Mouse (Mus musculus): ENCODE measurements at regions not wholly inside any gene's neighbourhood (a gene's known extent, or its start where the extent isn't known, plus 50 kb on each side); places are given as distances from the start of the nearest gene placed in this dataset.
A peak's percentile ranks its signal among the peaks of the same experiment; 100 is the strongest.
"Not testable (repeated sequence)": the region's sequence is repeated elsewhere in the genome, so short reads cannot be mapped to it uniquely, and the experiment has no call there.

GRCm38 (mm10) chrX:15322207-15322839 lies 1111.4 kb downstream of the H2al1n start:
- DNase-seq (ENCODE audit: low spot score) = peak; percentile 1

- no peak for DNase-seq (ENCODE audit: low spot score)
These were observed 1112.0 kb downstream of the H2al1n start for GRCm38 (mm10) chrX:15322958-15323357.

- not testable (repeated sequence) for DNase-seq (ENCODE audit: low spot score)
These were observed 1154.2 kb downstream of the H2al1n start for GRCm38 (mm10) chrX:15365135-15365534.

Measured in gastrocnemius, adult 18-20 months (tissue).